Comparison of ENCODE assay signal across 9 mouse cellular contexts in the genomic region with DNA sequence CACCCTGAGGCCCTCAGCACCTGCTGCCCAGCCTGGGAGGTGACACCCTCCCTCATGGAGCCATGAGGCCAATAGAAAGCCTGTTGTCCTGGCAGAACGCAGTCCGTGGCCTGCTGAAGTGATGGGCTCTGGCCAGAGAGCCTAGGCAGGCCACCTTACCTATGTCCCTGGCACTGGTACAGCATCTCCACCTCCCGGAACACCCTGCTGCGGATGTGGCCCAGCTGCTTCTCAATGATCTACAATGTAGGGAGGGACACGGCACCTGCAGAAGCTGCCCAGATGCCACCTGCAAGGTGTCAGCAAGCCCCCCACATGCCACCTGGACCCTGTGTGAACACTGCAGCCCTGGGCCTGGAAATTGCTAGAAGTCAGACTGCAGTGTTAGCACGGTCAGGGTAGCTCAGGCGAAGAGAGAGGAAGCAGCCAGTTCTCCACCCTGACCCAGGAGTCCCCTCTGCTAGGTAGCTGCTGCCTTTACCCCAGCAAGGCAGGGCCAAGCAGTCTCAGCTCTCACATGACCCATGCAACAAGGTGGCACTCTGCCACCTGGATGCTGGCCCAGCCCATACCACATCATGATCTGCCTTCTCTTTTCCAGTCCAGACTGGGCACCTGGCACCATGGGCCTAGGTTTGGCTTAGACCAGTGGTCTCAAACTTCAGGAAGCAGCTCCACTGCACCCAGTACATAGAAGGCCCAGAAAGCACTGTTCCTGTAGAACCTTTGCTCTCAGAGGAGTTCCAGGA. TPM values are rescaled to one million over a fixed set of nuclear protein-coding genes. Genes with fewer than 3 reads are reported as not detected.
DNase-seq lines count a peak whose midpoint lies in the region; ATAC-seq lines count a peak whose summit lies in the region.
"Had no signal": no experiment of that assay in that cellular context is flagged by ENCODE, and none has a peak within 500 bp of the region (broad histone marks: within the 10 kb centered on the region; RNA-seq: fewer than 3 reads in every experiment).

No protein-coding gene starts in this region.

- H3K4me2 ChIP-seq in intestine, embryonic 16.5 days (ENCODE audit: low read depth, low read length) = no peak overlapping the region
- no peak overlapping the region for H3K4me2 ChIP-seq in intestine, embryonic 15.5 days (replicated peaks)
- H3K4me2 ChIP-seq in forebrain, embryonic 11.5 days (ENCODE audit: low read depth, low read length, severe bottlenecking) = no peak overlapping the region
- H3K4me2 ChIP-seq: limb, embryonic 13.5 days had no signal

- no peak overlapping the region for H3K27ac ChIP-seq in intestine, embryonic 16.5 days (ENCODE audit: low read length)
- no peak overlapping the region for H3K27ac ChIP-seq in intestine, embryonic 15.5 days
- no peak overlapping the region for H3K27ac ChIP-seq in forebrain, embryonic 11.5 days (ENCODE audit: low read depth, low read length)
- H3K27ac ChIP-seq: limb, embryonic 13.5 days had no signal

- H3K4me3 ChIP-seq in intestine, embryonic 16.5 days (ENCODE audit: low read length) = no peak overlapping the region
- H3K4me3 ChIP-seq in intestine, embryonic 15.5 days (replicated peaks) = no peak overlapping the region
- H3K4me3 ChIP-seq in forebrain, embryonic 11.5 days (ENCODE audit: low read depth, low read length) = no peak overlapping the region
- H3K4me3 ChIP-seq: limb, embryonic 13.5 days had no signal

- H3K4me1 ChIP-seq in intestine, embryonic 16.5 days (ENCODE audit: control insufficient read depth, insufficient read depth, low read length) = peaks cover 46% of the 10 kb centered on the region
- H3K4me1 ChIP-seq in intestine, embryonic 15.5 days (replicated peaks) = peaks cover 41% of the 10 kb centered on the region
- peaks cover 16% of the 10 kb centered on the region for H3K4me1 ChIP-seq in forebrain, embryonic 11.5 days (replicated peaks; ENCODE audit: control insufficient read depth, insufficient read depth, low read length)

- peaks cover 46% of the 10 kb centered on the region for H3K36me3 ChIP-seq in intestine, embryonic 16.5 days (ENCODE audit: control insufficient read depth, insufficient read depth, low read length)
- H3K36me3 ChIP-seq in intestine, embryonic 15.5 days = peaks cover 54% of the 10 kb centered on the region
- peaks cover 18% of the 10 kb centered on the region for H3K36me3 ChIP-seq in forebrain, embryonic 11.5 days (ENCODE audit: control insufficient read depth, insufficient read depth, low read length)

- no peaks in the 10 kb centered on the region for H3K27me3 ChIP-seq in intestine, embryonic 16.5 days (replicated peaks; ENCODE audit: control insufficient read depth, insufficient read depth, low read length)
- H3K27me3 ChIP-seq in intestine, embryonic 15.5 days (replicated peaks) = no peaks in the 10 kb centered on the region
- H3K27me3 ChIP-seq in forebrain, embryonic 11.5 days (ENCODE audit: control insufficient read depth, insufficient read depth, low read length) = no peaks in the 10 kb centered on the region
- H3K27me3 ChIP-seq: limb, embryonic 13.5 days had no signal

- DNase-seq in adrenal gland, postnatal 10 days = peak; percentile 86
- peak; percentile 79 to 87 for DNase-seq in gastrocnemius, adult 8-10 months (ENCODE audit: low spot score in 2 of 2)
- DNase-seq in lung, adult 18-20 months = peak; percentile 88 to 90
- no peak for DNase-seq in forebrain, embryonic 11.5 days (ENCODE audit: low spot score)
- DNase-seq in spleen, postnatal 4 days (ENCODE audit: low spot score in 2 of 2) = no peak

- 94% methylated on average over 7 of the region's 7 CpGs for WGBS in intestine, embryonic 16.5 days
- WGBS in intestine, embryonic 15.5 days = 97% methylated on average over 7 of the region's 7 CpGs
- 95% methylated on average over 7 of the region's 7 CpGs for WGBS in forebrain, embryonic 11.5 days

- no peak for ATAC-seq in intestine, embryonic 16.5 days
- ATAC-seq in intestine, embryonic 15.5 days = no peak
- no peak for ATAC-seq in forebrain, embryonic 11.5 days (replicated peaks; ENCODE audit: low FRiP score)
- ATAC-seq in CD4-positive, CD25-positive, alpha-beta regulatory T cell, adult 4 months = no peak

- H3K9ac ChIP-seq in intestine, embryonic 16.5 days (ENCODE audit: low read depth, low read length) = peak overlapping the region; percentile 24; the same call in 1 of the 2 replicates
- H3K9ac ChIP-seq in intestine, embryonic 15.5 days = no peak overlapping the region
- no peak overlapping the region for H3K9ac ChIP-seq in forebrain, embryonic 11.5 days (ENCODE audit: low read length)
- H3K9ac ChIP-seq: limb, embryonic 13.5 days had no signal

- H3K9me3 ChIP-seq in intestine, embryonic 16.5 days (ENCODE audit: control insufficient read depth, low read length) = no peaks in the 10 kb centered on the region
- no peaks in the 10 kb centered on the region for H3K9me3 ChIP-seq in intestine, embryonic 15.5 days
- H3K9me3 ChIP-seq in forebrain, embryonic 11.5 days (ENCODE audit: control insufficient read depth, low read length) = no peaks in the 10 kb centered on the region
- H3K9me3 ChIP-seq: limb, embryonic 13.5 days had no signal

RNA-seq across cellular contexts. Expression of a gene that starts 8.0 kb away (rescaled TPM):
- 18.3 and 49.9 TPM in 2 replicates for polyA plus RNA-seq in intestine, embryonic 16.5 days (2015; fragmentation: Nextera tagmentation; extraction: Ambion mirVana)
- polyA plus RNA-seq in intestine, embryonic 15.5 days (2015; fragmentation: Nextera tagmentation; extraction: Ambion mirVana) = 68.8 and 73.0 TPM in 2 replicates
- total RNA-seq in adrenal gland, postnatal 10 days (2021) = 100 to 1,000 TPM; 249 to 298 TPM
- total RNA-seq in gastrocnemius, adult 8-10 months (2022) = 100 to 1,000 TPM; 226 to 292 (median 253) TPM
- 85.1 and 87.0 TPM in 2 replicates for polyA plus RNA-seq in forebrain, embryonic 11.5 days (2014; fragmentation: Nextera tagmentation; extraction: Ambion mirVana)
- polyA plus RNA-seq in CD4-positive, CD25-positive, alpha-beta regulatory T cell, adult 4 months (2017; shearing (Covaris generic)) = 10 to 100 TPM; 37.3 to 51.7 TPM

RNA-seq across cellular contexts. Expression of a gene that starts 13.0 kb away (rescaled TPM):
- polyA plus RNA-seq in intestine, embryonic 16.5 days (2015; fragmentation: Nextera tagmentation; extraction: Ambion mirVana) = 9.2 and 10.6 TPM in 2 replicates
- 54.9 and 62.4 TPM in 2 replicates for polyA plus RNA-seq in intestine, embryonic 15.5 days (2015; fragmentation: Nextera tagmentation; extraction: Ambion mirVana)
- total RNA-seq in adrenal gland, postnatal 10 days (2021) = 10 to 100 TPM; 50.4 to 65.3 TPM
- total RNA-seq in gastrocnemius, adult 8-10 months (2022) = 10 to 100 TPM; 36.7 to 40.7 (median 39.7) TPM
- 78.3 and 97.3 TPM in 2 replicates for polyA plus RNA-seq in forebrain, embryonic 11.5 days (2014; fragmentation: Nextera tagmentation; extraction: Ambion mirVana)
- 1 to 10 TPM; 7.2 to 7.3 TPM for polyA plus RNA-seq in CD4-positive, CD25-positive, alpha-beta regulatory T cell, adult 4 months (2017; shearing (Covaris generic))

RNA-seq across cellular contexts. Expression of a gene that starts 31.9 kb away (rescaled TPM):
- 39.8 and 41.8 TPM in 2 replicates for polyA plus RNA-seq in intestine, embryonic 16.5 days (2015; fragmentation: Nextera tagmentation; extraction: Ambion mirVana)
- polyA plus RNA-seq in intestine, embryonic 15.5 days (2015; fragmentation: Nextera tagmentation; extraction: Ambion mirVana) = 40.4 and 43.0 TPM in 2 replicates
- total RNA-seq in adrenal gland, postnatal 10 days (2021) = 10 to 100 TPM; 17.7 to 20.1 TPM
- total RNA-seq in gastrocnemius, adult 8-10 months (2022) = 1 to 10 TPM; 2.6 to 3.6 (median 3.4) TPM
- 57.9 and 61.1 TPM in 2 replicates for polyA plus RNA-seq in forebrain, embryonic 11.5 days (2014; fragmentation: Nextera tagmentation; extraction: Ambion mirVana)
- polyA plus RNA-seq in CD4-positive, CD25-positive, alpha-beta regulatory T cell, adult 4 months (2017; shearing (Covaris generic)) = 100 to 1,000 TPM; 265 to 359 TPM

RNA-seq across cellular contexts. Expression of a gene that starts 32.1 kb away (rescaled TPM):
- 18.5 and 25.0 TPM in 2 replicates for polyA plus RNA-seq in intestine, embryonic 16.5 days (2015; fragmentation: Nextera tagmentation; extraction: Ambion mirVana)
- 22.3 and 26.5 TPM in 2 replicates for polyA plus RNA-seq in intestine, embryonic 15.5 days (2015; fragmentation: Nextera tagmentation; extraction: Ambion mirVana)
- 10 to 100 TPM in 1 of 2 experiments, 1 to 10 TPM in 1; 6.9 to 13.1 TPM for total RNA-seq in adrenal gland, postnatal 10 days (2021)
- total RNA-seq in gastrocnemius, adult 8-10 months (2022) = 1 to 10 TPM; 1.0 to 3.1 (median 2.7) TPM
- 4.8 and 7.2 TPM in 2 replicates for polyA plus RNA-seq in forebrain, embryonic 11.5 days (2014; fragmentation: Nextera tagmentation; extraction: Ambion mirVana)
- polyA plus RNA-seq in CD4-positive, CD25-positive, alpha-beta regulatory T cell, adult 4 months (2017; shearing (Covaris generic)) = 100 to 1,000 TPM in 1 of 2 experiments, 10 to 100 TPM in 1; 89.2 to 116 TPM

RNA-seq across cellular contexts. Expression of a gene that starts 47.3 kb away (rescaled TPM):
- 15.1 and 22.2 TPM in 2 replicates for polyA plus RNA-seq in intestine, embryonic 16.5 days (2015; fragmentation: Nextera tagmentation; extraction: Ambion mirVana)
- 134 and 152 TPM in 2 replicates for polyA plus RNA-seq in intestine, embryonic 15.5 days (2015; fragmentation: Nextera tagmentation; extraction: Ambion mirVana)
- 100 to 1,000 TPM; 121 to 131 TPM for total RNA-seq in adrenal gland, postnatal 10 days (2021)
- 100 to 1,000 TPM; 124 to 147 (median 144) TPM for total RNA-seq in gastrocnemius, adult 8-10 months (2022)
- 134 TPM in 2 replicates for polyA plus RNA-seq in forebrain, embryonic 11.5 days (2014; fragmentation: Nextera tagmentation; extraction: Ambion mirVana)
- 10 to 100 TPM in 1 of 2 experiments, 1 to 10 TPM in 1; 6.9 to 12.8 TPM for polyA plus RNA-seq in CD4-positive, CD25-positive, alpha-beta regulatory T cell, adult 4 months (2017; shearing (Covaris generic))

Comparison
In these comparisons a context has a peak if more than half of its experiments do, and no peak if none do; other contexts are left out.
1. DNase-seq: peak in adrenal gland, postnatal 10 days (single experiment), gastrocnemius, adult 8-10 months (2 of 2) and lung, adult 18-20 months (2 of 2); none in forebrain, embryonic 11.5 days (single experiment) and spleen, postnatal 4 days (0 of 2).